Mouse (Mus musculus): ENCODE measurements around the gene Dennd4a. TPM values are rescaled to one million over a fixed set of nuclear protein-coding genes. Genes with fewer than 3 reads are reported as not detected.

The Dennd4a gene
- polyA plus RNA-seq, 1 experiment from 2014 or later = 9.2 TPM

GRCm38 (mm10) chr9:64926201-64926991 is 115.3 kb downstream of the Dennd4a start:
- no peaks in the 10 kb centered on the region for H3K36me3 ChIP-seq
- no peak overlapping the region for H3K4me2 ChIP-seq
- no peak overlapping the region for H3K4me3 ChIP-seq (replicated peaks)
- H3K27me3 ChIP-seq = no peaks in the 10 kb centered on the region
- H3K9ac ChIP-seq (replicated peaks) = no peak overlapping the region
- H3K27ac ChIP-seq = no peak overlapping the region
- no peak for ATAC-seq (ENCODE audit: insufficient number of reproducible peaks, insufficient read depth, low FRiP score, low TSS enrichment, low read depth)
- no peaks in the 10 kb centered on the region; the same call in 1 of the 2 replicates for H3K4me1 ChIP-seq (replicated peaks)
- no peaks in the 10 kb centered on the region for H3K9me3 ChIP-seq
- WGBS = 77% methylated on average over 8 of the region's 8 CpGs

GRCm38 (mm10) chr9:64930256-64930655 is 119.1 kb downstream of the Dennd4a start:
- Histone ChIP-seq H3K9ac (replicated peaks) (no peak overlapping the region), H3K4me1 (replicated peaks) (peaks cover 15% of the 10 kb centered on the region), H3K36me3 (no peaks in the 10 kb centered on the region), H3K9me3 (no peaks in the 10 kb centered on the region), H3K4me3 (replicated peaks) (no peak overlapping the region), H3K4me2 (no peak overlapping the region), H3K27ac (no peak overlapping the region), H3K27me3 (0 out of 2 replicates have a peak, but pooled peaks cover 4% of the 10 kb centered on the region)
- 77% methylated on average over 4 of the region's 4 CpGs for WGBS
- no peak for ATAC-seq (ENCODE audit: insufficient number of reproducible peaks, insufficient read depth, low FRiP score, low TSS enrichment, low read depth)

GRCm38 (mm10) chr9:64931751-64932610 is 120.8 kb downstream of the Dennd4a start:
- Histone ChIP-seq H3K9ac (replicated peaks) (no peak overlapping the region), H3K27ac (no peak overlapping the region), H3K4me2 (no peak overlapping the region), H3K36me3 (no peaks in the 10 kb centered on the region), H3K4me1 (replicated peaks) (peaks cover 15% of the 10 kb centered on the region), H3K4me3 (replicated peaks) (no peak overlapping the region), H3K9me3 (no peaks in the 10 kb centered on the region), H3K27me3 (peaks cover 7% of the 10 kb centered on the region; the same call in 1 of the 2 replicates)
- ATAC-seq (ENCODE audit: insufficient number of reproducible peaks, insufficient read depth, low FRiP score, low TSS enrichment, low read depth) = no peak
- 75% methylated on average over 7 of the region's 7 CpGs for WGBS

GRCm38 (mm10) chr9:64934015-64934754 is 123.0 kb downstream of the Dennd4a start:
- peak overlapping the region; percentile 17; the same call in 1 of the 2 replicates for H3K4me3 ChIP-seq (replicated peaks)
- no peaks in the 10 kb centered on the region for H3K9me3 ChIP-seq
- ATAC-seq (ENCODE audit: insufficient number of reproducible peaks, insufficient read depth, low FRiP score, low TSS enrichment, low read depth) = no peak
- peak overlapping the region; percentile 37 for H3K4me2 ChIP-seq
- peak overlapping the region; percentile 78 for H3K27ac ChIP-seq
- H3K4me1 ChIP-seq (replicated peaks) = peaks cover 15% of the 10 kb centered on the region
- H3K9ac ChIP-seq (replicated peaks) = peak overlapping the region; percentile 31; the same call in 1 of the 2 replicates
- WGBS = 49% methylated on average over 15 of the region's 15 CpGs
- peaks cover 11% of the 10 kb centered on the region; the same call in 1 of the 2 replicates for H3K27me3 ChIP-seq
- H3K36me3 ChIP-seq = no peaks in the 10 kb centered on the region

GRCm38 (mm10) chr9:64936508-64936907 is 125.4 kb downstream of the Dennd4a start:
- H3K4me3 ChIP-seq (replicated peaks) = no peak overlapping the region
- no peak for ATAC-seq (ENCODE audit: insufficient number of reproducible peaks, insufficient read depth, low FRiP score, low TSS enrichment, low read depth)
- no peak overlapping the region for H3K9ac ChIP-seq (replicated peaks)
- H3K27ac ChIP-seq = no peak overlapping the region
- H3K9me3 ChIP-seq = no peaks in the 10 kb centered on the region
- H3K4me2 ChIP-seq = no peak overlapping the region
- H3K36me3 ChIP-seq = no peaks in the 10 kb centered on the region
- H3K4me1 ChIP-seq (replicated peaks) = peaks cover 28% of the 10 kb centered on the region
- H3K27me3 ChIP-seq = peaks cover 11% of the 10 kb centered on the region; the same call in 1 of the 2 replicates
- WGBS = 9% methylated on average over 6 of the region's 6 CpGs

GRCm38 (mm10) chr9:64937491-64937890 is 126.4 kb downstream of the Dennd4a start:
- Histone ChIP-seq H3K4me2 (no peak overlapping the region), H3K4me1 (replicated peaks) (peaks cover 28% of the 10 kb centered on the region), H3K4me3 (replicated peaks) (no peak overlapping the region), H3K9me3 (no peaks in the 10 kb centered on the region), H3K27me3 (peaks cover 12% of the 10 kb centered on the region; the same call in 1 of the 2 replicates), H3K9ac (replicated peaks) (no peak overlapping the region), H3K27ac (no peak overlapping the region), H3K36me3 (no peaks in the 10 kb centered on the region)
- no peak for ATAC-seq (ENCODE audit: insufficient number of reproducible peaks, insufficient read depth, low FRiP score, low TSS enrichment, low read depth)
- WGBS = 60% methylated on average over 5 of the region's 5 CpGs

- peaks cover 23% of the 10 kb centered on the region for H3K27me3 ChIP-seq
- no peak overlapping the region for H3K9ac ChIP-seq (replicated peaks)
- H3K4me2 ChIP-seq = no peak overlapping the region
- WGBS = 82% methylated on average over 5 of the region's 5 CpGs
- H3K4me3 ChIP-seq (replicated peaks) = no peak overlapping the region
- no peaks in the 10 kb centered on the region for H3K9me3 ChIP-seq
- H3K4me1 ChIP-seq (replicated peaks) = peaks cover 25% of the 10 kb centered on the region
- no peaks in the 10 kb centered on the region for H3K36me3 ChIP-seq
- ATAC-seq (ENCODE audit: insufficient number of reproducible peaks, insufficient read depth, low FRiP score, low TSS enrichment, low read depth) = no peak
- H3K27ac ChIP-seq = no peak overlapping the region
These were observed 127.4 kb downstream of the Dennd4a start for GRCm38 (mm10) chr9:64938535-64938934.

GRCm38 (mm10) chr9:64939281-64939680 is 128.1 kb downstream of the Dennd4a start:
- Histone ChIP-seq H3K9ac (replicated peaks) (no peak overlapping the region), H3K4me2 (no peak overlapping the region), H3K4me1 (replicated peaks) (peaks cover 22% of the 10 kb centered on the region), H3K36me3 (no peaks in the 10 kb centered on the region), H3K27me3 (peaks cover 25% of the 10 kb centered on the region), H3K27ac (no peak overlapping the region), H3K4me3 (replicated peaks) (no peak overlapping the region), H3K9me3 (no peaks in the 10 kb centered on the region)
- 57% methylated on average over 4 of the region's 4 CpGs for WGBS
- ATAC-seq (ENCODE audit: insufficient number of reproducible peaks, insufficient read depth, low FRiP score, low TSS enrichment, low read depth) = no peak

GRCm38 (mm10) chr9:64939790-64940189 is 128.7 kb downstream of the Dennd4a start:
- no peak overlapping the region for H3K4me2 ChIP-seq
- H3K36me3 ChIP-seq = no peaks in the 10 kb centered on the region
- peaks cover 30% of the 10 kb centered on the region for H3K27me3 ChIP-seq
- H3K9ac ChIP-seq (replicated peaks) = no peak overlapping the region
- H3K4me1 ChIP-seq (replicated peaks) = peaks cover 23% of the 10 kb centered on the region
- 88% methylated on average over 2 of the region's 2 CpGs for WGBS
- no peak overlapping the region for H3K4me3 ChIP-seq (replicated peaks)
- ATAC-seq (ENCODE audit: insufficient number of reproducible peaks, insufficient read depth, low FRiP score, low TSS enrichment, low read depth) = no peak
- H3K27ac ChIP-seq = no peak overlapping the region
- H3K9me3 ChIP-seq = no peaks in the 10 kb centered on the region

- H3K27ac ChIP-seq = peak overlapping the region; percentile 35; the same call in 1 of the 2 replicates
- H3K9ac ChIP-seq (replicated peaks) = no peak overlapping the region
- H3K9me3 ChIP-seq = no peaks in the 10 kb centered on the region
- peaks cover 23% of the 10 kb centered on the region for H3K4me1 ChIP-seq (replicated peaks)
- WGBS = 56% methylated on average over 11 of the region's 11 CpGs
- peaks cover 32% of the 10 kb centered on the region for H3K27me3 ChIP-seq
- H3K36me3 ChIP-seq = no peaks in the 10 kb centered on the region
- no peak overlapping the region for H3K4me3 ChIP-seq (replicated peaks)
- no peak overlapping the region for H3K4me2 ChIP-seq
- ATAC-seq (ENCODE audit: insufficient number of reproducible peaks, insufficient read depth, low FRiP score, low TSS enrichment, low read depth) = no peak; the same call in 1 of the 2 replicates
These were observed 129.7 kb downstream of the Dennd4a start for GRCm38 (mm10) chr9:64940731-64941346.

Data from limb, embryonic 12.5 days (tissue).